ENCODE assay signal across 19 mouse cellular contexts in genomic region chr2:32034206-32034605, GRCm38 (mm10).
"Had no signal": no experiment of that assay in that cellular context is flagged by ENCODE, and none has a peak within 500 bp of the region (broad histone marks: within the 10 kb centered on the region; RNA-seq: fewer than 3 reads in every experiment).

No protein-coding gene starts in this region.

- DNase-seq: kidney, adult 11 months; kidney, adult 8-10 months; kidney, postnatal 10 days; kidney, postnatal 4 days; layer of hippocampus, adult 9-11 months; liver, postnatal 0 days; lung, embryonic 14.5 days; retina, postnatal 1 day; right cerebral cortex, postnatal 25 days; spleen, adult 18-20 months had no signal

- H3K27ac ChIP-seq: intestine, embryonic 15.5 days; kidney, embryonic 15.5 days; layer of hippocampus, adult 2 months; liver, embryonic 14.5 days; macrophage; midbrain, embryonic 12.5 days; midbrain, embryonic 15.5 days; neural tube, embryonic 13.5 days; stomach, postnatal 0 days had no signal

- H3K4me3 ChIP-seq: intestine, embryonic 15.5 days; kidney, embryonic 15.5 days; layer of hippocampus, adult 2 months; midbrain, embryonic 12.5 days; midbrain, embryonic 15.5 days; neural tube, embryonic 13.5 days had no signal

- H3K4me1 ChIP-seq: intestine, embryonic 15.5 days; kidney, embryonic 15.5 days; midbrain, embryonic 12.5 days; midbrain, embryonic 15.5 days; neural tube, embryonic 13.5 days had no signal

- H3K27me3 ChIP-seq: intestine, embryonic 15.5 days; kidney, embryonic 15.5 days; midbrain, embryonic 12.5 days; midbrain, embryonic 15.5 days; neural tube, embryonic 13.5 days had no signal
